Mouse (Mus musculus): ENCODE measurements at regions not wholly inside any gene's neighbourhood (a gene's known extent, or its start where the extent isn't known, plus 50 kb on each side); places are given as distances from the start of the nearest gene placed in this dataset.

DNA sequence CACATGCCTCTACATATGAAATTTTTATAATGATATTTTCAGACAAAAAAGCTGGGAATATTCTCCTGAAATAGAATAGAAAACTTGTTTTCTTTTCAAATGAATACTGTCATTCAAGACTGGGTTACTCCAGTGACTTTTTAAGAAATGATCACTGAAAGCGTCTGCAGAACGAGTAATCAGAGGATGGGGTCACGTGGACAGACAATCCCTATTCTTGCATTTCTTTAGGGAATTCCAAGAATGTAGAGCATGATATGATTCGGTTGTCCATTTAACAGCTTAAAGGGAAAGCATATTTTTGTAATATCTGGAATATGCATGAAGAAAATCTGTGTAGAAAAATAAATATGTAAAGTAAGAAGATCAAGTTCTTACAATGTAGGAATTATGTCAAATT, 65.6 kb downstream of the 4933402N22Rik start:
- DNase-seq (ENCODE audit: low spot score in 2 of 2), result no peak

DNA sequence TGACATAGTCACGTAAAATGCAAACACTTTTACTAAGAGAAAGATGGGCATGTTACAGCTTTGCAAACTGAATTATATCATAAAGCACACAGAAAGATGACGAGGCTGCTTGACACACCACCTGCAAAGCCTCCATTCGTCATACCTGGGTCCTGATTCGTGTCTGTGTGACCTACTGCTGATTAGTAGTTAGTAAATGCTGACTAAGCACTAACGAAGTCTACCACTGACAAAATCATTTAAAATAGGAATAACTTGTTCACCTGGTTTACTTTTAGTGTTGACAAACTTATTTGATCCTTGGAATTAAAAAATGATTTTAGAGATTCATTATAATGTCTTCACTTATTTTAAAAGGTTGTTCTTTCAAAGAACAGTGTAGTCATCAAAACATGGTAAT, 71.3 kb downstream of the 4933402N22Rik start:
- no peak for DNase-seq (ENCODE audit: low spot score in 2 of 2)

DNA sequence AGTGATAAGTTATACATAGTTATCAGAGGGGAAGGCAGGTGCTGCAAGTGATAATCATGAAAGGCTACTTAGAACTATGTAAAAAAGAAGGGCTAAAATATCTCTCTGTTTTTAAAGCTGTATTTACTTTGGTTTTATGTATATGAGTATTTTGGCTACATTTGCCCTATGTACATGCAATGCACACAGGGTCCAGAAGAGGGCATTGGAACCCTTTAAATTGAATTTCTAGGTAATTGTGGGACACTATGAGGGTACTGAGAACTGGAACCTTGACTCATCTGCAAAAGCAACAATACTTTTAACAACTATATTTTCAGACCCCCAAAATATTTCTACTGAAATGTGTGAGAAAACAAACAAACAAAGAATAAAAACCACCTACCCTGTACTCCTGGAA, 82.9 kb downstream of the 4933402N22Rik start:
- DNase-seq (ENCODE audit: low spot score in 2 of 2), result no peak

DNA sequence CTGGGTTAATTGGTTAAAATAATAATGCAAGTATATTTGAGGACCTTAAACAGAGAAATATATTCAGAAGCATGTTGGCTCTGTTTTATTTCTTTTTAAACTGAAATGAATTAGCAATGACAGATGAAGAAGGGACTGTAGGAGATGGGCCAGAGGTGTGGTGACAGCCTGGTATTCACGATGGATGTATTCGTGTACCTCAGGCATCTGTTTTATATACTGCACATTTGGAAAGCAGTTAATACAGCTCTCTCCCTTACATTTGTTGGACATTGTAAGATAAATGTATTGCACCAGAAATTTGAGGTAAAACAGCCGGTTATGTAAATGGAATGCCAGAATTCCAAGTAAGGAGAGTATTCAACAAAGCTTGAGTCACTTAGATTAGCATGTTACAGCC, 88.6 kb downstream of the 4933402N22Rik start:
- no peak for DNase-seq (ENCODE audit: low spot score in 2 of 2)

DNA sequence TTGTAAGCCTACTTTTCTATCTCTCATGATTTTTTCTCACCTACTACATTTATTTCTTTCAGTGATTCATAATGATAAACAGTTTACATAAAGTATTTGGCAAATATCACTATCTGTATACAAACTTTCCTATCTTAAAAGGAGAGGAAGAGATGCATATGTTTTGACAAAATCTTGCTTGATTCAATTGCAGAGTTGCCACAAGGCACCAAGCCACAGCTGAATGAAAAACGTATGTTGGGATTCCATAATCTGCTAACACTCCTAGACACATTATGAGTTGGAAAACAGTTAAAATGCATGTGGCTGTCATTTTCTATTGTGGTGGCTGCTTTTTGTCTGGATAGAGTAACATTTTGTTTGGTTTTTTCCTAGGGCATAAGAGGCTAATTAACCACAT, 98.5 kb downstream of the 4933402N22Rik start:
- no peak for DNase-seq (ENCODE audit: low spot score in 2 of 2)

DNA sequence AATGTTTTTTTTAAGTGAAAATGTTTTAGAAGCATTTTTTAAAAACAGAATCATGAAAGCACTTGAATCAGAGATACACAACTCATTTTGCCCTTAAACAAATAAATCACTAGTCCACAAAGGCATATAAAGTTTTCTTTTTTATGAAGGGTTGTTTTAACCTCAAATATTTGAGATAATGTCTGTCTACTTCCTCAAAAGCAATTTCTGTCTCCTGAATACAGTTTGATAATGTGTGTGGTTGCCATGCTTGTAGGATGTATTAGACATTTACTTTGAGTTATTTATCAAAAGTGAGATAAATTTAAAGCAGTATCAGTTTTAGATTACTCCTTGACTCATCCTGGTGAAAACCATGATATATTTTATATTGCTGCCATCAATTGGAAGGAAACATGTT, 102.6 kb downstream of the 4933402N22Rik start:
- no peak for DNase-seq (ENCODE audit: low spot score in 2 of 2)

DNA sequence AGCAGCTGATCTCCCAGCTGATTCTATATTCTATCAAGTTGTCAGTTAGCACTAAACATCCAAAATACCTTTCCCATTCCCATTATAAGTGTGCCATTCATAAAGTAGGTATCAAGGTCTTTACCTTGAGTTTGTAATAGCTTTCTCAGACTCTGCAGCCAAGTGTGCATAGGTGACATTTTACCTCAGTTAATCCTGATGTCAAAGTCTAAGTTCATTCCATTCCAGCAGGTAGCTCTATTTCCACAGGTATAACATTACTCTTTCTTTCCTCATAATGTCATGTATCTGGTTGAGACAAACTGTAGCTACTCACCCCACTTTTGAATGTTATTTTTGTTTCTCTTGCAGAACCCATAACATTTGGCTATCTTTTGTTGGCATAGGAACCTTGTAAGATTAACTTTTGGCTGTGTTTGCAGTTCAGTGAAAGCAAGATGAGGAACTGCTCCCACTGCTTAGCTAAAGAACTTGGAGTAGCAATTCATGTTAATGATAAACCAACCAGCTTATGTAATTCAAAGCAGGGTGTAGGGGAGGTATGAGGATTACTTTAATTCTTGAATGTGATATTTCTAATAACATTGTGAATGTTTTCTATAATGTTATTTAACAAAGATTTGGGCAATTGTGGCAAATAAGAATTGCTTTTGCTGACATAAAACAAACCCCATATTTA, 107.0 kb downstream of the 4933402N22Rik start:
- DNase-seq (ENCODE audit: low spot score in 2 of 2), result no peak

DNA sequence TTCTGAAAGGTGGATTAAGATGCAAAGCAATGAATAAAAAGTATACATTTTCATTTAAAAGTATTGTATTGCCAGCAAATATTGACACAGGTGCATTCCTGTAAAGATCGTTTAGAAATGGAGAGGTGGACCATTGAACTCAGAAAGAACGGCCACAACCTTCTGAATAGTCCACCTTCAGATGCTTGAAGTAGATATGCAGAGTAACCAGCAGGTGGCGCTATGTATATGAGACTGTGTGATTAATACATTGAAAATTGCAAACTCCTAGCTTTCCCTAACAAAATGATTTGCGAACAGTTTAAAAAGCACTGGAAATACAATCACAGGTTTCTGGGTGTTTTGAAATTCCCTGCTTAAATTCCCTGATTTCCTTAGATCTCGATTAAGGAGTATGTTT, 112.2 kb downstream of the 4933402N22Rik start:
- peak in 1 of 2 experiments; percentile 15 for DNase-seq (ENCODE audit: low spot score in 2 of 2)

DNA sequence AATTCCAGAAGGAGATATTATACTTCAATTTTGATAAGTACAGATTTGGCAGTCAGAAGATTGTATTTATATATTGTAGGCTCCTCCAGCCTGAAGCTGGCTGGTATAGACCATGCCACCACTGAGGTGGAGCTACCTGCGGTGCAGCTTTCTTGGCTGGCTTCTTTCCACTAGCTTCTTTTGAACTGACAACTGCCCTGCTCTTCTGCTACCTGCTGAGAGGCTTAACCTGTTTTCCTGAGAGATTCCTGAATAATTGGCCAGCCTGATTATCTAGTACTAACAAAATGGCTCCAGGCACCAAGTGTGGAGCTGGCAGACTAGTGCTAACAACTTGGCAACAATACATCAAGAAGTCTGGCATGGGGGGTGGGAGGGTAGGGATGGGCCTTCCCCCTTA, 132.0 kb downstream of the 4933402N22Rik start:
- DNase-seq (ENCODE audit: low spot score in 2 of 2), result no peak

DNA sequence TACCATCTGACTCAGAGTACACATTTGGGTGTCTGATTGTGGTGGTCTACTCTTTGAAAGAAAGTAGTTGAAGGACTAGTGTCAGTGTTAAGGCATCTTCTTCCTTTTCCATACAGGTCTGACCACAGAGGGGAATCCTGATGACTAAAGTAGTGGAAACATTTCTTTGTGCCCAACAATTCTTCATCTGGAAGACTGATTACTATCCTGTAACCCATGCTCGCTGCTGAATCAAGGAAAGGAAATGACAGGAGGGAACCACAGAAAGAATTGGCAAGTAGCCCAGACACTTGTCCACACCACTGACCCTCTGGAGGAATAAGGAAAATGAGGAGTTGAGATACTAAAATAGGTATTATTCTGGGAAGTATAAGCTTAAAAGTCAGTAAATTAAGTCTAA, 162.3 kb downstream of the 4933402N22Rik start:
- DNase-seq (ENCODE audit: low spot score in 2 of 2), result no peak

DNA sequence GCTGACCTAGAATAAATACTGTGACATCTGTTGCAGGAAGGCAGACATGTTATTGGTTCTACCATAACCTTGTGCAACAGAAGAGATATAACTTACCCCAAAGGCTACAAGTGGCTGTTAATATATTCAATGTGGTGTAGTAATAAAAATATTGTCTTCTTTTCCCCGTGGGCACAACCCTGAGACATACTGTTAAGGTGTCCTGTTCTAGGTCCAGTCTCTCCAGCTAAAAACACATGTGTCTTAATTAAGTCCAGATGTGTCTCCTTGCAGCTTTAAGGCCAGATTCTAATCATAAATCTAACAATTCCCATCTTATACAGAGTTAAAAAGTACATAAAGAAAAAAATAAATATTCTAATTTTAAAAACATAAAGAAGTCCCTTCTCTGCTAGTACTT, 175.8 kb downstream of the 4933402N22Rik start:
- no peak for DNase-seq (ENCODE audit: low spot score in 2 of 2)

DNA sequence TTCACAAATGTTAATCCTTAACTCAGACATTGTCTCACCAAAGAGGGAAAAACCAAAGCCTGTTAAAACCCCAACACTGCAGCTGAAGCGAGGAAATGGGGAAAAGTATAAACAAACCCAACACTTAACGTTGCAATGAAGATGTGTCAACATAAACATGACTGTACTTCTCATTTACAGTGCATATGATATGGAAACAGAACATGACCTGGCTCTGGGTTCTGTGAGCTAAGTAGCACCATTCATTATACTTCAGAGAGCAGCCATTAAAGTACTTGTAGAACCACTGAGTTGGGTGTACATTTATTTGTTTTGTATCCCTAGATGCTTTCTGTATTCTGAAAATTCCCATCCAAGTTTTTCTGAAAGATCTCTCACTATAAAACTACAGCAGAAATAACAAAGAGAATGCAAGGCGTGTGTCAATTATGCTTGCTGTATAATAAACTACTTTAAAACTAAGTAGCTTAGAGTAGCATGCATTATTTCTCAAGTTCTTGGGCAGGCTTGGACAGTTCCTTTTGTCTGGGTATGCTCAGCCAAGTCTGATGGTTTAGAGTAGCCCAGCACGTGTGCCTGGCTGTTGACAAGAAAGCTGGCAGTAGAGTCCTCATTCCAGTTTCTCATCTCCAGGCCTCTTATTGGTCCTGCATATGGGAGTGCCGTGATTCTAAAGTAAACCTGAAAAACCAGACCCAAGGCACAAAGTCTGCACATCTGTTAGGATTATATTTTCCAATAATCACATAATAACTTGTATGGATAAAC, 198.9 kb downstream of the 4933402N22Rik start:
- no peak for DNase-seq (ENCODE audit: low spot score in 2 of 2)

DNA sequence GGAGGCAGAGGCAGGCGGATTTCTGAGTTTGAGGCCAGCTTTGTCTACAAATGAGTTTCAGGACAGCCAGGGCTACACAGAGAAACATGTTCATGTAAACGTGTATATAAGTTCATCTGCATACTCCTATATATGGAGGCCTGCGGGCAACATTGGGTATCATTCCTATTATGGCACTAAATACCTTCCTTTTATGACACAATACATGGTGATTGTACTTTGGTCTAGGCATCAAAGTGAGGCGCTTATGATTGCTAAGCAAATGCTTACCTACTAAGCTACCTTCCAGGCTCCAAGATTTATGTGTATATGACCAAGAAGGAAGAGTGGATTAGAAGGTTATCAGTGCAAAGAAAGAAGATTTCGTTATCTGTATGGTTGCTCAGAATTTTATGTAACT, 207.1 kb downstream of the 4933402N22Rik start:
- DNase-seq (ENCODE audit: low spot score in 2 of 2), result no peak

DNA sequence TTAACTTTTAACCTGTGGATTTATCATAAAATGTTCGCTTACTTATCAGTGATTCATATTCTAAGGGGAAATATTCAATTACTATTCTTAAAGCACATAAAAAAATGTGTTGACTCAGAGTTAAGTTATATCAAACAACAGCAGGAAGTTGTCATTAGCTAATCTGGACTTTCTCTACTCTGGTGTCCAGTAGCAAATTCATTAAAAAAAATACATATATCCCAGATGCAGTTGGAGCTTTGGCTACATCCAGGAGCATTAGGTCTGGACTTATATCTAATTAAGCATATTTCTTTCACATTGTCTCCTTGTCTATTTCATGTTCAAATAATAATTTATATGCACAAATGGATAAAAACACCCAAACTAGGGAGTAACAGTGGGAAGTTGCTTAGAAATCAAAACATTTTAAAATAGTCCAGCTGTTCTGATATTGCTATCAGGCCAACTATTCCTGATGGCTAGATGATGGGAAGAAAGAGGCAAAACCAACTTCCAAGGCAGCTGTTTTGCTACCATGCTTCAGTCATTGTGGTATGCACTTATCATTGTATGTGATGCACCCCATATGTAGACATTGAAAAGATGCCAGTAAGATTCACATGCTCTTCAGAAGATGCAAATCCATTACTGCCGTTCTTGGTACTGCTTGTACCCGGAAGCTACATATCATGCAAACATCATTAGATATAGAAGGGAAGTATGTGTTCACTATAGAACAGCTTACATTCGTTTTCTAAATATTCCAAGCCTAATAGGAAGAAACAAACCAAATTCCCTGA, 209.8 kb downstream of the 4933402N22Rik start:
- no peak for DNase-seq (ENCODE audit: low spot score in 2 of 2)

DNA sequence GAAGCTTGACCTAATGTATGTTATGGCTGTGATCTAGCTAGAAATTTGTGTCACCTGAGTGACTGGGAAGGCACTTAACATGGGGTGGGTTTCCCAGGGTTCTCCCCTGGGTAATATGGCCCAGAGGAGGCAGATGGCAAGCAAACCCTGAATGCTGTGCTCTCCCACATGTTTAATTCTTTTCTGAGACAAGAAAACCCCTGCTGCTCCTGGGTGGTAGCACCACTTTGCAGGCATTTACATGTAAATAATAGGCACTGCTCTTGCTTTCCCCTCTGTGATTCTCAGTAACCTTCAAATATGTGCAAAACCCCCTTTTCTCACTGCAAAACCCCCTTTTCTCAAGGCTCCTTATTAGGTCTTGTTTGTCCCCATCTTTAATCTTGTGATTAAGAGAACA, 221.1 kb downstream of the 4933402N22Rik start:
- no peak for DNase-seq (ENCODE audit: low spot score in 2 of 2)

DNA sequence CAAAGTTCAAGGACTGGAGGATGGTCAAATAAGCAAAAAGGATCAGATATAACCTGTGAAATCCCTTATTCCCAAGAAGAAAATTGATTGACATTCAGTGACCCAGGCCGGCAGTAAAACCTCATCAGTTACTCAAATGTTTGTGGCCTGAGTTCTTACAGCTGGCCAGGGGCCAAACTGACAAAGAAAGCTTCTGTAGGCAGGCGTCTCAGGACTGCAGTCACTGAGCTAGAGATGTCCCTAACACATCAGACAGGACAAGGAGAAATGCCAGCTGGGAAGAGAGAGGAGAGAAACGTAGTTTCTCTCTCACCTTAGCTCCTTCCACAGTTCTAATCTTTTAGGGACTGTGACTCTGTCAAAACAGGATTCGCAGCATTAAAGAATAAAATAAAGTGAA, 229.9 kb upstream of the Sema3d start:
- DNase-seq (ENCODE audit: low spot score in 2 of 2), result no peak

DNA sequence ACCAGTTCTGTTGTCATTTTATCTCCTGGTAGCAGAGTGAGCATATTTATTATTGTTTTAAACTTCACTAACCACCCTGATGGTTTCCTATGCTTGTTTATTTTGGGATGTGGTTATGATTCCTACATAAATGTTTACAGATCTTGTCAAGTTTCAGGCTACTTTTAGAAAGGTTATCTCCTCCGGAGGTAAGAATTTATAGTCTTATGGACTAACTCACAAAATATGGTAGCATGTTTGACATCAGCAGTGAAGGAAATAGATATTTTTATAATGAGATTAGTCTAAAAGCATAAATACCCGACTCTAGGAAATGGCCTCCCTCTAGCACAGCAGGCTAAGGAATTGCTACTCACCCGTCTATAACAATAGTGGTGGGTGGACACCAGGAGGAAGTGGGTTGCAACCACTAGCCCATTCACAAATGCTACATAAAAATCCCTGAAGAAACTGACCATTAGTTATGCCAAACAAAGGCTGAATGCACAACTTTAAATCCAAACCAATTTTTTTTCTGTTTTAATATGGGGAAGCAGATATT, 228.6 kb upstream of the Sema3d start:
- DNase-seq (ENCODE audit: low spot score in 2 of 2), result no peak

DNA sequence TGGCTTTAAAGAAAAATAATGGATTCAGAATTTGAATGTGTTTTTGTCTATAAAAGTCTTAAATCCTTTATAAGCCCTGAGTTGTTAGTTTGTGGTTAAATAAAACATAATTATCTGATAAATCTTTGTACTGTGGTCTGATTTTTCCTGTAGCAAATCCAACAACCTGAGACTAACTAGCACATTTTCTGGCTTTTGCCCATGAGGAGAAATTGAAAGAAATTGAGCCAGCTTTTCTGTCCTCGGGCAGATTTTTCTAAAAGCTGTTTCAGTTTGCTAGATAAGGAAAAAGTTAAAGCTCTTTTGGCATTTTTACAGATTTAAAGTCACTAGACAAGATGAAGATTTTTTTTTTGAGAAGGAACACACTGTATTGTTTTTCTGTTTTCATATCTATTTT, 191.5 kb upstream of the Sema3d start:
- DNase-seq (ENCODE audit: low spot score in 2 of 2), result no peak

DNA sequence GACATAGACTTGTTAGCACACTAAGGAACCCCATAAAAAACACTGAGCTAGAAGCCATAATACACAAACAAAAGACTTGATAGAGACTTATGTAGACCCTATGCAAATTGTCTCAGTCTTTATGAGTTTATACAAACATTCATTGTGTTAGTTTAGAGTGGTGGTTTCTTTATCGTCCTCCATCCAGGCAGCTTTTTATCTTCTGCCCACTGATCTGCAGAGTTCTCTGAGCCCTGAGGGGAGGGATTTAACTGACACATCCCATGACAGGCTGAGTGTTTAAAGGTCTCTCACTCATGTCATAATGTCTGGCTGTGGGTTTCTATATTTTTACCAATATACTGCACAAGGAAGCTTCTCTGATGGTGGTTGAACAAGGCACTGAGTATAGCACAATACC, 175.7 kb upstream of the Sema3d start:
- DNase-seq (ENCODE audit: low spot score in 2 of 2), result no peak

DNA sequence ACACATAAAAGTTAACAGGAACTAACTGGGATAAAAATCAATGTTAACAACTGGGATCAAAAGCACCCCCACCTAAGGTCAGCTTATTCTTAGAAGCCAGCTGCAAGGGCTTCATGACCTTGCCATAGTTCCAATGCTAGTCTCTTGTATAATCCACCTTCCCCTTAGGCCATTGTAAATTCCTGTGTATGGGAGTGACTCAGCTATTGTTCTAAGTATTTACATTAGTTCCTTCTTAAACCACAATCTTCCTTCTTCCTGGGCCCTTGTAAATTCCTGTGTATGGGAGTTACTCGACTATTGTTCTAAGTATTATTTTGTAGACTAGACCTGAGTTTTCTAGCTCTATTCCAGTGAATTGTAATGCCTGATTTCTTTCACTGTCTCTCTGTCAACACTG, 173.6 kb upstream of the Sema3d start:
- DNase-seq (ENCODE audit: low spot score in 2 of 2), result no peak

DNA sequence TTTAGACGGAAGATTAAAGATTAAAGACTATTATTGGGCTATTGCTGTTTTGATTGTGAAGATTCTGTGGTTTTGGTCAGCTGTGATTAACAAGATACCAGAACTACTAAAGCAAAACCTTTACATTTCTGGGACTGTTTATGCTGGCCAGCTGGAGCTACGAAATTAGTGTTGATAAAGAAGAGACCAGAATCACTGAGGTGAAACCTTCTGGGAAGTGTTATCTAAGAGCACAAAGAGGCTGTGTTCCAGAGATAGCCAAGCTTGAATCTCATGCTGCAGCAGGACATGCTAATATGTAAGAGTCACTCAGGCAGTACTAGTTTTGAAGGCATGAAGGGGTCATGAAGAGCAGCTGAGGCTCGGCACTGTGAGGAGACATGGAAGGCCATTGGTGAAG, 169.7 kb upstream of the Sema3d start:
- DNase-seq (ENCODE audit: low spot score in 2 of 2), result no peak

DNA sequence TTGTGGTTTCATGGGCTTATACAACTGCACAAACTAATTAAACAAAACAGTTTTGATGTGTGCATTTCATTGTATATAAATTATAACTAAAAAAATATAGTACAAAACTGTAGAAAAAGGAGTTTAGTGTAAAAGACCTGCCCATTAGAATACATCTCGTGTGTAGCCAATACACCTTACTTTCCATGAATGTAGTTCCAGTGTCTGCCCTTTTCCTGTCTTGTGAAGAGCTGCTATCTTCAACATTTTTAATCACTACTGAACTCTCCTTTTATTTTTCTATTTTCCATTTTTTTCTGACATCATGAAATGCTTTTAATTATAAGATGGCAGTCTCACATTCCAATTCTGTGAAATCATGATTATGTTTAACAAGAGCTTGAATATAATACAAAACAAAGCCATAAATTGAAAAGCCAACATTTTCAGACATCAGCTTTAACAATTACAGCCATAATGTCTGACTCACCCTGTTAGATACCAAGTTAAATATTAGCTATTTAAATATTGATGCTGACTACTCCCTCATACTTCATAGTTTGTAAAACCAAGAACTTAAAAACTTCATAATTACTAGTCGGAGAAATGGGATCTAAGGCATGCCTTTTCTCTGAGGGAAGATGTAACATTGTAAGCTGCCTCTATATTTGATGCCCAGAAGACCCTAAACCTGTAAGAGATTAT, 163.6 kb upstream of the Sema3d start:
- DNase-seq (ENCODE audit: low spot score in 2 of 2), result no peak
